Mouse (Mus musculus) heart, embryonic 16.5 days (tissue): ENCODE measurements at regions not wholly inside any gene's neighbourhood (a gene's known extent, or its start where the extent isn't known, plus 50 kb on each side); places are given as distances from the start of the nearest gene placed in this dataset.

ENCODE experiments used
- ATAC-seq: fragments of 200-750 bp; cut with Nextera tagmentation; replicated peaks from 2 replicates; pipeline ENCODE4 v1.8.0; 2017; ENCODE audit warnings: moderate number of reproducible peaks; ENCODE audit not compliant: insufficient read depth, low FRiP score; ENCODE audit errors: extremely low read depth
- H3K27ac ChIP-seq: fragments of 300-500 bp; sonication (generic); 2 replicates; pipeline ENCODE4 v1.5.1; 2014; ENCODE audit warnings: mild to moderate bottlenecking, low read length, control low read depth, moderate library complexity
- H3K27me3 ChIP-seq: fragments of 300-500 bp; sonication (generic); 2 replicates; pipeline ENCODE4 v1.6.1; 2014; ENCODE audit warnings: low read length, mixed read lengths; ENCODE audit not compliant: control insufficient read depth, insufficient read depth
- H3K36me3 ChIP-seq: fragments of 300-500 bp; sonication (generic); 2 replicates; pipeline ENCODE4 v1.6.1; 2014; ENCODE audit not compliant: control insufficient read depth, insufficient read depth
- H3K4me1 ChIP-seq: fragments of 300-500 bp; sonication (generic); 2 replicates; pipeline ENCODE4 v1.6.1; 2014; ENCODE audit warnings: low read length, mixed read lengths; ENCODE audit not compliant: control insufficient read depth, insufficient read depth
- H3K4me2 ChIP-seq: fragments of 300-500 bp; sonication (generic); 2 replicates; pipeline ENCODE4 v1.6.1; 2014; ENCODE audit warnings: low read depth, mild to moderate bottlenecking, control low read depth, low read length
- H3K4me3 ChIP-seq: fragments of 300-500 bp; sonication (generic); 2 replicates; pipeline ENCODE4 v1.5.1; 2014; ENCODE audit warnings: mild to moderate bottlenecking, control low read depth, low read length
- H3K9ac ChIP-seq: fragments of 300-500 bp; sonication (generic); 2 replicates; pipeline ENCODE4 v1.6.1; 2014; ENCODE audit warnings: low read length, control low read depth
- H3K9me3 ChIP-seq: fragments of 300-500 bp; sonication (generic); replicated peaks from 2 replicates; pipeline ENCODE4 v1.6.1; 2016; ENCODE audit warnings: low read length; ENCODE audit not compliant: control insufficient read depth
- WGBS: fragments of 180-500 bp; shearing (Covaris S2); extraction: QIAGEN DNeasy Blood & Tissue Kit; methylation state at CpG from one replicate; pipeline ENCODE4 v1.1.7; 2014; 5-methylcytosine and 5-hydroxymethylcytosine counted together

- 78% methylated on average over 2 of the region's 2 CpGs for WGBS
- Histone ChIP-seq H3K27ac (no peak overlapping the region), H3K9me3 (no peaks in the 10 kb centered on the region), H3K9ac (no peak overlapping the region), H3K4me1 (no peaks in the 10 kb centered on the region), H3K36me3 (no peaks in the 10 kb centered on the region), H3K4me2 (no peak overlapping the region), H3K4me3 (no peak overlapping the region), H3K27me3 (no peaks in the 10 kb centered on the region)
- no peak for ATAC-seq
Observed at GRCm38 (mm10) chr4:12369551-12369950, 197.7 kb upstream of the Fam92a start.

GRCm38 (mm10) chr4:12356992-12357634 is 185.3 kb upstream of the Fam92a start:
- Histone ChIP-seq H3K4me1 (no peaks in the 10 kb centered on the region), H3K4me3 (no peak overlapping the region), H3K27me3 (no peaks in the 10 kb centered on the region), H3K9ac (no peak overlapping the region), H3K27ac (no peak overlapping the region), H3K9me3 (no peaks in the 10 kb centered on the region), H3K4me2 (no peak overlapping the region), H3K36me3 (no peaks in the 10 kb centered on the region)
- no peak for ATAC-seq
- 69% methylated on average over 2 of the region's 2 CpGs for WGBS

- WGBS, result 65% methylated on average over 3 of the region's 3 CpGs
- no peaks in the 10 kb centered on the region for H3K9me3 ChIP-seq
Observed at GRCm38 (mm10) chr4:12353337-12353856, 181.6 kb upstream of the Fam92a start.

GRCm38 (mm10) chr4:12339236-12339635 is 167.4 kb upstream of the Fam92a start:
- H3K4me1 ChIP-seq, result no peaks in the 10 kb centered on the region
- H3K9ac ChIP-seq, result no peak overlapping the region
- H3K4me3 ChIP-seq, result no peak overlapping the region
- 72% methylated on average over 1 of the region's 1 CpGs for WGBS
- H3K9me3 ChIP-seq, result no peaks in the 10 kb centered on the region; the same call in 1 of the 2 replicates
- H3K36me3 ChIP-seq, result no peaks in the 10 kb centered on the region
- no peaks in the 10 kb centered on the region for H3K27me3 ChIP-seq
- ATAC-seq, result no peak
- H3K4me2 ChIP-seq, result no peak overlapping the region
- H3K27ac ChIP-seq, result no peak overlapping the region

More at GRCm38 (mm10) chr4:12353337-12353856, 181.6 kb upstream of the Fam92a start:
- Histone ChIP-seq H3K36me3 (no peaks in the 10 kb centered on the region), H3K27me3 (no peaks in the 10 kb centered on the region), H3K4me2 (no peak overlapping the region), H3K4me1 (no peaks in the 10 kb centered on the region), H3K4me3 (no peak overlapping the region), H3K9ac (no peak overlapping the region), H3K27ac (no peak overlapping the region)
- no peak for ATAC-seq

DNA sequence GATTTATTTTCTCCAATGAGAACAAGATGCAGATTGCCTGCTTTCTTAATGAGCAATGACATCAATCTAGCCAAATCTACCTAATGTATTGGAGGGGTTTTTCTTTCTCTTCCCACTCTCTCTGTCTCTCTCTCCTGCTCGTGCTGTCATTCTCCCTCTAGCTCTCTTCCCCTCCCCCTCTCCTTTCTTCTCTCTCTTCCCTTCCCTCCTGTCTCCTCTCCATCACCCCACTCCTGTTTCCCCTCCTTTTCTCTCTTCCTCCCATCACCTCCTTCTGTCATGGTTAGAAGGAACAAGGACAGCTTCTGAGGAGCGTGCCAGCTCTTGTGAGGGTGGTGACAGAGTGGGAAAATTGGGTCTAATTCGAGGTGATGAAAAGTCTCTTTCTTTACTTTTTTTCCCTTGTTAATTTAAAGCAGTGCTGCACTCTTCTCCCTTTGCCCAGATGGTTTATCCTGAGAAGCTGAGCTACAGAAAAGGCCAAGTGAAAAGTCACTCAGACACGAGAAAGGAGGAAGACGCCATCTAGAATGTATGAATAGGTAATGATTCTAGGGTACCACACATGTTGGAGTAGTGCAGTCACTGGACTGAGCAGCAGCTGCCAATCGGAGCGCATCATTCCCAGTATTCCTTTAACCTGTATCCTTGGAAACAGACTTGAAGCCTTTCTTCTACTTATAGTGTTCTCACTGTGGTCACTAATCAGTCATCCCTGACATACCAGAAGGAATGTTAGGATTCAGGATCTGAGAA is 163.2 kb upstream of the Fam92a start:
- no peak for ATAC-seq
- no peaks in the 10 kb centered on the region for H3K9me3 ChIP-seq
- no peaks in the 10 kb centered on the region for H3K27me3 ChIP-seq
- H3K4me2 ChIP-seq, result no peak overlapping the region
- no peaks in the 10 kb centered on the region for H3K36me3 ChIP-seq
- no peak overlapping the region for H3K4me3 ChIP-seq
- 72% methylated on average over 7 of the region's 7 CpGs for WGBS
- H3K27ac ChIP-seq, result no peak overlapping the region
- H3K4me1 ChIP-seq, result no peaks in the 10 kb centered on the region
- no peak overlapping the region for H3K9ac ChIP-seq

DNA sequence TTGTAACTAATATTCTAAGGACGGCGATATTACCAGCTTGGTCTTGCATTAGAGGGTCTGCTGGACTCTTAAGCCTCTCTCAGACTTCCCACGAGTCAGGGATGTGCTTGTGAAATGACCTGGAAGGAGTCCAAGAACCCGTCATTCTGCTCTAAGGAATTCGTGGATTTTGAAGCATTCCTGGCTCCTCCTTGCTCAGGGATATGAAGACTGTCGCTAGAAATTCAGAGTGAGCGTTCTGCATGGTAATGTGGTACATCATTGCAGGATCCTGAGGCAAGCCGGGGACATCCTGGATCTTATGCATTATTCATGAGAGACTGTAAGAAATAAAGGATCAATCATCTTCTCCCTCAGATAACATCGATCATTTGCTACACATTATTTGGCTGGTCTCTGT is 162.6 kb upstream of the Fam92a start:
- ATAC-seq, result no peak
- H3K27ac ChIP-seq, result no peak overlapping the region
- no peak overlapping the region for H3K4me2 ChIP-seq
- no peaks in the 10 kb centered on the region for H3K4me1 ChIP-seq
- 44% methylated on average over 9 of the region's 9 CpGs for WGBS
- H3K9me3 ChIP-seq, result no peaks in the 10 kb centered on the region
- H3K36me3 ChIP-seq, result no peaks in the 10 kb centered on the region
- no peaks in the 10 kb centered on the region for H3K27me3 ChIP-seq
- no peak overlapping the region for H3K4me3 ChIP-seq
- no peak overlapping the region for H3K9ac ChIP-seq

GRCm38 (mm10) chr4:12316024-12316423 is 144.2 kb upstream of the Fam92a start:
- no peak overlapping the region for H3K4me3 ChIP-seq
- H3K36me3 ChIP-seq, result no peaks in the 10 kb centered on the region
- no peaks in the 10 kb centered on the region for H3K27me3 ChIP-seq
- no peaks in the 10 kb centered on the region for H3K9me3 ChIP-seq
- no peak overlapping the region for H3K27ac ChIP-seq
- WGBS, result 91% methylated on average over 1 of the region's 1 CpGs
- H3K9ac ChIP-seq, result no peak overlapping the region
- H3K4me1 ChIP-seq, result no peaks in the 10 kb centered on the region
- no peak for ATAC-seq
- H3K4me2 ChIP-seq, result no peak overlapping the region

- 79% methylated on average over 5 of the region's 5 CpGs for WGBS
- no peaks in the 10 kb centered on the region for H3K9me3 ChIP-seq
- ATAC-seq, result no peak
Observed at GRCm38 (mm10) chr4:12308332-12308731, 136.5 kb upstream of the Fam92a start.

More at GRCm38 (mm10) chr4:12308332-12308731, 136.5 kb upstream of the Fam92a start:
- Histone ChIP-seq H3K27ac (no peak overlapping the region), H3K27me3 (no peaks in the 10 kb centered on the region), H3K4me3 (no peak overlapping the region), H3K9ac (no peak overlapping the region), H3K4me2 (no peak overlapping the region), H3K36me3 (no peaks in the 10 kb centered on the region), H3K4me1 (no peaks in the 10 kb centered on the region)
